Mouse (Mus musculus): Measurements from ENCODE around the gene Cluh. TPM values are rescaled to one million over a fixed set of nuclear protein-coding genes. Genes with fewer than 3 reads are reported as not detected.
A peak's percentile ranks its signal among the peaks of the same experiment; 100 is the strongest.

Gene Cluh
- polyA plus RNA-seq, 1 experiment from 2014 or later = 26.2 TPM

DNA sequence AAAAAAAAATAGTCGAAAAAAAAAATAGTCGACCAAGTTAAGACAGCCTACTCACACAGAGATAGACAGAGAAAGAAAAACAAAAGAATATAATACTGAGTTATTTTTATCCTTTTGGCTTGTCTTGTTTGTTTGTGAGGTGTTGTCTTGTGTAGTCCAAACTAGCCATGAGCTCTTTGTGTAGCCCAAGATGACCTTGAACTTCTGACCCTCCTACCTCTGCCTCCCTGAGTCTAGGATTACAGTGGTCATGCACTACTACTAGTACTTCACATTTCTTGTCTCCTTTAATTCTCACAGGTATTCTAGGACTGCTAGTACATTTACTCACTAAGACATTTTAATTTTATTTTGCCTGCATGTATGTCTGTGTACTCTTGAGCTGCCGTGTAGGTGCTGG is 21.8 kb upstream of the Cluh start:
- Histone ChIP-seq H3K27me3 (ENCODE audit: low read depth, poor library complexity, severe bottlenecking) (no peaks in the 10 kb centered on the region), H3K4me1 (no peaks in the 10 kb centered on the region), H3K4me3 (no peak overlapping the region), H3K36me3 (no peaks in the 10 kb centered on the region), H3K27ac (replicated peaks) (no peak overlapping the region), H3K9me3 (replicated peaks) (no peaks in the 10 kb centered on the region)
- WGBS = 83% methylated on average over 3 of the region's 3 CpGs
- DNase-seq (ENCODE audit: low spot score) = no peak

DNA sequence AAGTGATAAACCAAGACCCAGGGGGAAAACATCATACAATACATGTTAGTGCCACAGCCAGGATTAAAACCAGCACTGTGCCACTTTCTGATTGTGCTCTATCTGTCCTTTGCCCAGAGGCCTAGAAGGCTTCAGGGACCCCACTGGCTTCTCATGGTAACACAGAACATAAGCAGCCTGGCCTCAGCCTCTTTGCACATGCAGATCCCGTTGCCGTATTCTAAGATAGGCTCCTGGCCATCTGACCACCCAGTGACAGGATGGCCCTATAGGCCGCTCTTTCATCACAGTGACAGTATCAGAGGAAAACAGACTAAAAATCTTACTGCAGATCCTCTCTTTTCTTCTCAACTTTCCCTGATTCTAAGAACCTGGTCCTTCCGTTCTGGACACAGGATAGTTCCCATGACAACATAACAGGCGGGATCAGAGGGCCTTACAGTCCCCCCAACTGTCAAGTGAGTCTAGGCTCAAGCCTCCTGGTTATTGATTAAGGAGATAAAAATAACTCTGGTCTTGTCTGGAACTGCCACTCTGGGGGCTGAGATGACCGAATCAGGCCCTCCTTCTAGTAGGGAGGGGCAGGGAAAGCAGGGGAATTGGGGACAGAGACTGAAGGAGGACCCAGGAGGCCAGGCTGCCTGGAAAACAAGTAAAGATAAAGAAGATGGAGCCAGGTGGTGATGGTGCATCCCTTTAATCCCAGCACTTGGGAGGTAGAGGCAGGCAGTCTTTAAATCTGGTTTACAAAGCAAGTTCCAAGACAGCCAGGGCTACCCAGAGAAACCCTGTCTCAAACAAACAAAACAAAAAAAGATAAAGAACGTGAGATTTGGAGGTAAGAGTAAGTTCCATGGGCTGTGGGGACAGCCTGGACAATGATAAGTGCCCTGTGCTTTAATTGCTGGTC is 17.2 kb upstream of the Cluh start:
- Histone ChIP-seq H3K9me3 (replicated peaks) (no peaks in the 10 kb centered on the region), H3K36me3 (no peaks in the 10 kb centered on the region), H3K4me3 (no peak overlapping the region), H3K27ac (replicated peaks) (no peak overlapping the region), H3K4me1 (peaks cover under 1% of the 10 kb centered on the region), H3K27me3 (ENCODE audit: low read depth, poor library complexity, severe bottlenecking) (peaks cover 16% of the 10 kb centered on the region)
- no peak for DNase-seq (ENCODE audit: low spot score)
- WGBS = 79% methylated on average over 7 of the region's 7 CpGs

DNA sequence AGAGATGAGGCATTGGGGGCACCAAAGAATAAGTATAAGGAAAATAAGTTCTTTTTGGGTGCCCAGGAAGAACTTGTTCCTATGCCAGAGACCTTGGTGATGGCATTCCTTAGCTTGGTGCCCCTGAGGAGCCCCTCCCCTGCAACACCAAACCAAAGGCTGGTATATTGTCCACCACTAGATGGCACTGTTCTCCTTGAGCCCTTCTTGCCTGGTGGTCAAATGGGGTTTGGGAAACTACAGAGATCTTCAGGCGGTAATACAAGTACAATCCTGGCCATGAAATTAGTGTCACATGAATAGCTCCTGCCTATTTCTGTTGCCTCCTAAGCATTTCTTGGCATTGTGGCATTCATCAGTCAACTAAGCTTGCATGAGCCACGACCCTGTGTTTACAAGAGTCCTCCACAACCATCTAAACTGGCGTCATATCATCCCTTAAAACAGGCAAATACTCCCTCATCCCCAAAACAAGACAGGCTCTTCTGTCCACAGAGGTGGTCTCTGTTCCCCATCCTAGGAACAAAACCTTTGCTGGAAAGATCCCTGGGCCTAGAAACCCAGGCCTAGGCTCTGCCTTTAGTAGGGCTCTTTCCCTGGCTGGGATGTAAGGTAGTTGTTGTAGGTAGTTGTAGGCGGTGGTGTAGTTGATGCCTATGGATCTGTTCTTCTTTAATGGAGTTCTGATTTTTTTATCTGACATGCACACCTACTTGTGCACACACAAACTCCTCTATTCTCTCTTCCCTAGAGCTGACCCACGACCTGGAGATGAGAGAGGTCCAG is 14.6 kb upstream of the Cluh start:
- H3K4me1 ChIP-seq = peaks cover 20% of the 10 kb centered on the region
- no peak overlapping the region for H3K27ac ChIP-seq (replicated peaks)
- 67% methylated on average over 5 of the region's 5 CpGs for WGBS

DNA sequence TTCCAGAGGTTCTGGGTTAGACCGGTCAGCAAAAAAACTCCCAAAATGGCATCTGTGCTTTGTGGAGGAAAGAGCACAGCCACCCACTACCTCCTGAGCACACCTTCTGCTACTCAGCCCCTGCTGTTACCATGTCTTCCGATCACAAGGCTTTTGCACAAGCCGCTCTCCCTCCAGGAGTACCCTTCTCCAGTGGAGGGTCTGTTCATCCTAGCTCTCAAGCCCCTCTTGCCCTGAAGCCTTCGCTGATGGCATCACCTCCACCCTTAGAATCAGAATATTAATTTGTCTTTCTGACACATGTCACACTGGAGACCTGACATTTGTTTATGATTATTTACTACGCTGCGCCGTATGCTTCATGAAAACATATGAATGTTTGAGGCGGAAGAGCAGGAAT is 11.8 kb upstream of the Cluh start:
- Histone ChIP-seq H3K27me3 (ENCODE audit: low read depth, poor library complexity, severe bottlenecking) (peaks cover 46% of the 10 kb centered on the region), H3K9me3 (replicated peaks) (no peaks in the 10 kb centered on the region), H3K36me3 (no peaks in the 10 kb centered on the region), H3K4me1 (peaks cover 20% of the 10 kb centered on the region), H3K4me3 (peak overlapping the region; percentile 83), H3K27ac (replicated peaks) (peak overlapping the region; percentile 90)
- no peak for DNase-seq (ENCODE audit: low spot score)
- WGBS = 25% methylated on average over 8 of the region's 8 CpGs

More for the DNA sequence above, 14.6 kb upstream of the Cluh start:
- peak; percentile 69 for DNase-seq (ENCODE audit: low spot score)
- Histone ChIP-seq H3K9me3 (replicated peaks) (no peaks in the 10 kb centered on the region), H3K27me3 (ENCODE audit: low read depth, poor library complexity, severe bottlenecking) (peaks cover 32% of the 10 kb centered on the region), H3K36me3 (no peaks in the 10 kb centered on the region), H3K4me3 (no peak overlapping the region)

DNA sequence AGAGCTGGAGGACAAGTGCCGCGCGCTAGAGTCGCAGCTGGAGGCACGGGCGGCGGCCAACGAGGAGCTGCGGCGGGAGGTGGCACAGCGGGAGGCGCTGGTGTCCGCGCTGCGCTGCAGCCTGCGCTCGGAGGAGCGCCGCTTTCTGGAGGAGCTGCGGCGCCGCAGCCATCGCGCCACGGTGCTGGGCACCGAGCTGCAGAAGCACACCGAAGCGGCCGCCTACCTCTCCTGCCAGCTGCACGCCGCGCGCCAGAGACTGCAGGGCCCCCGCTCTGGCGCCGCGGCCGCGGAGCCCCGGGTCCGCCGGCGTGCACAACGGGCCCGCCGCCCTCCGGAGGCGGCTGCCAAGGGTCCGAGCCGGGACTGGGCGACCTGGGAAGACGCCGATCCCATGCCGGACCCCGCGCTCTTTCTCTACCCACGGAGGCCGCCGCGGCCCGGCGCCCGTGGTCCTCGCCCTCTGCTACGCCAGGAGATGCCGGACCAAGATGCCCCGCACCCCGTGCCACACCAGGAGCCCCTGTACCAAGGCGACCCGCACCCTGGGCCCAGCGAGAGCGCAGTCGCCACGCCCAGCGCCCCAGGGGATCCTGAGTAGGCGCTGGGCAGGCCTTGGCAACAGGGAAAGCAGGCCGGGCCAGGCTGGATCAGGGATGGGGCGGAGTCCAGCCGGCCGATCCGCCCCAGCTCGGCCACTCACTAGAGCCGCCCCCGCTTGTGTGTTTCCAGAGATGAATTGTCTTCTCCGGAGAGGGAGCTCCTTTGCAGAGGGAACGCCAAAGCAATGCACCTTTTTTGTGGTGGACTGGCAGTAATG is 11.1 kb upstream of the Cluh start:
- Histone ChIP-seq H3K4me1 (peaks cover 20% of the 10 kb centered on the region), H3K27me3 (ENCODE audit: low read depth, poor library complexity, severe bottlenecking) (peaks cover 46% of the 10 kb centered on the region), H3K27ac (replicated peaks) (peak overlapping the region; percentile 90), H3K4me3 (peak overlapping the region; percentile 83), H3K36me3 (no peaks in the 10 kb centered on the region), H3K9me3 (replicated peaks) (no peaks in the 10 kb centered on the region)
- under 1% methylated on average over 86 of the region's 86 CpGs for WGBS
- DNase-seq (ENCODE audit: low spot score) = peak; percentile 78

DNA sequence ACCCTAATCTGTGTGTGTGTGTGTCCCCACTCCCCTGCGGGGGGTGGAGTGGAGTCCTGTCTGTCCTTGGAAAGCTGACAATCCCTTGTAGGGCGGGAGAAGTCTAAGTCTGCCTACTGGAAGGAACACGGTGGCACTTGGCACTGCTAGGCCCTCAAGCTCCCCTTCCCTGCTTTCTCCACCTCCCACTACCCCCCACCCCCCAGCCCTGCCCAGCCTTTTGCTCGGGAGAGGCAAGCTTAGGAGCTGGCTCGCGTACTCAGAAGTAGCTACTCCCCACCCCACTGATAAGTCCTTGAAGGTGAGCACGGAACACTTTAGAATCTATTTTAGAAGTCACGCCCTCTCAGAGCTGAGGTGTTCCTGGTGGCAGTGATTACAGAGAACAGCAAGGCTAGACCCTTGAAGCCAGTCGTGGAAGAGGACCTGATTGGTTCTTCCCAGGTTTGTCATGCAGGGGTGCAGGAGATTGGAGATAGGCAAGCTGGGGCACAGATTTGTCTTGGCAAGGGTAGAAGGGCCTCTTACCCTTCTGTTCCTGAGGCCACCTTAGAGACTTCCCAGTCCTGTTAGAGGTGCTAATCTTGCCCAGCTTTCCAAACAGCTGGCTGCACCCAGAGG is 10.4 kb upstream of the Cluh start:
- WGBS = 9% methylated on average over 9 of the region's 9 CpGs
- DNase-seq (ENCODE audit: low spot score) = no peak
- Histone ChIP-seq H3K4me1 (peaks cover 20% of the 10 kb centered on the region), H3K27ac (replicated peaks) (peak overlapping the region; percentile 90), H3K4me3 (peak overlapping the region; percentile 83), H3K27me3 (ENCODE audit: low read depth, poor library complexity, severe bottlenecking) (peaks cover 47% of the 10 kb centered on the region), H3K9me3 (replicated peaks) (no peaks in the 10 kb centered on the region), H3K36me3 (no peaks in the 10 kb centered on the region)

DNA sequence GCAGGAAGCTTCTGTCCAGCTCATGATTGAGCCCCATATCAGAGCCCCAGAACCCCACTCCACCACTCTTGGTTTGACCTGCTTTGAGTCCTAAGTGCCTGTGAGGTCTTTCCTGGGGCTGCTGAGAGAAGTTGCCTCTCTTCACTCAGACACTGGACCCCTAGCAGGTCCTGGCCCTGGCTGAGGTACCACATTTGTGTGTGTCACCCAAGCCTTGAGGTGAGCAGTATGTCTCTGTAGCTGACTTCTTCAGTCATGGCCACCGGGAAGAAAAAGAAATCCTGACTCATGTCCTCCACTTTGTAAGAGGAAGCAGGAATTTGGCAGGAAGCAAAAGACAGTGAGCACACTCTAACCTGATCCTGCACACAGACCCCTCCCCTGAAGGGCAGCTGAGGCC is 9.7 kb upstream of the Cluh start:
- no peak for DNase-seq (ENCODE audit: low spot score)
- H3K27me3 ChIP-seq (ENCODE audit: low read depth, poor library complexity, severe bottlenecking) = peaks cover 55% of the 10 kb centered on the region
- H3K4me3 ChIP-seq = no peak overlapping the region
- H3K4me1 ChIP-seq = peaks cover 20% of the 10 kb centered on the region
- no peak overlapping the region for H3K27ac ChIP-seq (replicated peaks)
- H3K9me3 ChIP-seq (replicated peaks) = no peaks in the 10 kb centered on the region
- WGBS = 75% methylated on average over 1 of the region's 1 CpGs
- no peaks in the 10 kb centered on the region for H3K36me3 ChIP-seq

DNA sequence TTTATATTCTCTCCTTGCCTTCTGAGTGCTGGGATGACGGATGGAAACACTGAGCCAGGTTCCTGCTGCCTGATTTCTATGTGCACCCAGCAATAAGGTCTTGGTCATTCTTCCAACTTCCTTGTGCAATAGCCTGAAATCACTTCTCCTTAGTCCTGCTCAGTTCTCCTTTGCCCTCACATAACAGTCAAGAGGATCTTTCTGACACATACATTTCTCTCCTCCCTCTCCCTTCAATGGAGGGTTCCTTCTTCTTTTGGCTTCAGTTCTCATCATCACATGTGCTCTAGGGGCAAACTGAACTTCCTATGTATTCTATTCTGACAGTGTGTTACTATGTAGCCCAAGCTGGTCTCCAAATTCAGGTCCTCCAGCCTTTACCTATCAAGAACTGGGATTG is 1.3 kb upstream of the Cluh start:
- H3K9me3 ChIP-seq (replicated peaks) = no peaks in the 10 kb centered on the region
- 81% methylated on average over 1 of the region's 1 CpGs for WGBS
- no peak for DNase-seq (ENCODE audit: low spot score)
- H3K4me3 ChIP-seq = no peak overlapping the region
- H3K27me3 ChIP-seq (ENCODE audit: low read depth, poor library complexity, severe bottlenecking) = peaks cover 9% of the 10 kb centered on the region; the same call in 1 of the 2 replicates
- H3K36me3 ChIP-seq = no peaks in the 10 kb centered on the region
- 0 out of 2 replicates have a peak overlapping the region, but pooled peaks have one; percentile 89 for H3K27ac ChIP-seq (replicated peaks)
- peaks cover 42% of the 10 kb centered on the region for H3K4me1 ChIP-seq

DNA sequence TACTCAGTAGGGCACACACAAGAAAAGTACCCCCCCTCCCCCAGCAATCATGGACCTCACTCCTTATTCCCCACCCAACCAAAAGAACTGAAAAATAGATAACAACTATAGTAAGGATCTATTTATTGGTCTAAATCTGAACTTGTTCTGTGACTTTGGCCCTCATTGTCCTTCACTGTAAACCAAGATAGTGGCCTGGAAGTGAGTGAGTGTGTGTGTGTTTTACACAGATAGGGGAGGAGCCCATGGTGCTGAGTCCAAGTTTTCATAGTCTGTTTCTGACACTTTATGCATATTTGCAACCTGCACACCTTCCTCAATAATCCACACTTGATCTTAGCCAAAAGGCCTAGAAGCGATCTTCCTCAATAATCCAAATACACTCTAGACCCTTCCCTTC is 619 bp upstream of the Cluh start:
- Histone ChIP-seq H3K27me3 (ENCODE audit: low read depth, poor library complexity, severe bottlenecking) (peaks cover 9% of the 10 kb centered on the region; the same call in 1 of the 2 replicates), H3K36me3 (no peaks in the 10 kb centered on the region), H3K27ac (replicated peaks) (peak overlapping the region; percentile 89), H3K4me1 (peaks cover 49% of the 10 kb centered on the region), H3K9me3 (replicated peaks) (no peaks in the 10 kb centered on the region), H3K4me3 (peak overlapping the region; percentile 86)
- WGBS = 7% methylated on average over 1 of the region's 1 CpGs
- DNase-seq (ENCODE audit: low spot score) = no peak

DNA sequence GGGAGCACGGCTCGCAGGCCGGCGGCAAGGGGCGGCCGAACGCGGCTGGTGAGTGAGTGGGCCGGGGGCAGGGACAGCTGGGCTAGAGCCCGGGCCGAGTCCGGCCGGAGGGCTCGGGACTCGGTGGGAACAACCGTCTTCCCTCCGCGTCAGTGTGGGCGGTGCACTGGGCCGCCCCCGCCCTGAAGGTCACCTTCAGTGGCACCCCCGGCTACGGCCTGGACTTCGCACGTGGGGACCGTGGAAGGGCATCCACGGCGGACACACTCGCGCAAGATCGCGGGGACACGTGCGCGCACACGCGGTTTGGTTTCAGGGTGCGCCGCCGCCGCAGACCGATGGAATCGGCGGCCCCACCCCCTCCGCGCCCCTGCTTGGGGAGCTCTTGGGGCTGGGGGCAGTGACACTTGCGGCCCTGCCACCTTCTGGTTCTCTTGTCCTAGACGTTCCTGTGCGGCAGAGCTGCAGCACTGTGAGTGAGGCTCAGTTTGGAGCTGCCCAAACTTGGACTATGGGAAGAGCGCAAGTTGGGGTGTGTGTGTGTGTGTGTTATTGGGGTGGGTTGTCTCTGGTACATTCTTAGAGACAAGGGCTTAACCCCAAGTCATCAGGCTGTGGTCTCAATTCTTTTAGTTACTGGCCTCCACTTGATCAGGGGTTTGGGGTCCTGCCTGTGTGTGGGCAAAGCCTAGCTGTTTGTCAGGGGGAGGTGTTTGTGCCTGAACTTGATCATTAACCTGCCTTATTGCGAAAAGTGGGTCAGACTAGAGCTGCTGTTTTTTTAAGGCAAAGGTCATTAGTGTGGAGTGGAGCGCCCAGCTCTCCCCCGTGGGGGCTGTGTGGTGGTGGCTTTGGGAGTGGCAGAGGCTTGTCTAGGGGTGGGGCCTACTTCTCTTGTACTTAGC is 604 bp downstream of the Cluh start:
- peak overlapping the region; percentile 86 for H3K4me3 ChIP-seq
- no peaks in the 10 kb centered on the region for H3K36me3 ChIP-seq
- no peaks in the 10 kb centered on the region; the same call in 1 of the 2 replicates for H3K27me3 ChIP-seq (ENCODE audit: low read depth, poor library complexity, severe bottlenecking)
- H3K9me3 ChIP-seq (replicated peaks) = no peaks in the 10 kb centered on the region
- peak overlapping the region; percentile 89 for H3K27ac ChIP-seq (replicated peaks)
- WGBS = 2% methylated on average over 53 of the region's 53 CpGs
- no peak for DNase-seq (ENCODE audit: low spot score)
- H3K4me1 ChIP-seq = peaks cover 55% of the 10 kb centered on the region

DNA sequence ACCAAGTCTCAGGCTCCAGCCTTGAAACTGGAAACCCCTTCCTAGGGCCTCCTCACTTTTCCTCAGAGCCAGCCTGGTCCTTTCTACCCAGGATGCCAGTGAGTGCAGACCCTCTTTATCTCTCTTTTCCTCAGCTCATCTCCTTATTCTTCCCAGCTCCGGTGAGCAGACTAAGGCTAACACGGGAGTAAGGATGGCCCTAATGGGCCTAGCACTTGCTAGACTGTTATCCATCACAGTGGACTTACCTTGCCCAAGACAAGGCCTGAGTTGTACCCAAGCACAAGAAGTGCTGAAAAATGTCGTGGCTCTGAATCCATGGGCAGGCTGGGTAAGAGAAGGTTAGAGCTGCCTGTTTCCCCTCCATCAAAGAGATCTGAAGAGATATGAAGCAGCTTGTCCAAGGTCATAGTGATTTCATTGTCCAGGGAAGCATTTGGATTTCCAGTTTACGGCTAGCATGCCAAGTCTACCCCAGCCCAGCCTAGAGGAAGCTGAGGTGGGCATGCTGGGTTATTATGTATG is 1.3 kb downstream of the Cluh start:
- H3K36me3 ChIP-seq = no peaks in the 10 kb centered on the region
- H3K4me1 ChIP-seq = peaks cover 55% of the 10 kb centered on the region
- H3K27me3 ChIP-seq (ENCODE audit: low read depth, poor library complexity, severe bottlenecking) = no peaks in the 10 kb centered on the region; the same call in 1 of the 2 replicates
- no peak for DNase-seq (ENCODE audit: low spot score)
- H3K4me3 ChIP-seq = peak overlapping the region; percentile 86
- 67% methylated on average over 4 of the region's 4 CpGs for WGBS
- peak overlapping the region; percentile 89; the same call in 1 of the 2 replicates for H3K27ac ChIP-seq (replicated peaks)
- H3K9me3 ChIP-seq (replicated peaks) = no peaks in the 10 kb centered on the region

All from midbrain, embryonic 10.5 days (tissue).